Mouse (Mus musculus): Measurements from ENCODE around the gene Jarid2. TPM values are rescaled to one million over a fixed set of nuclear protein-coding genes. Genes with fewer than 3 reads are reported as not detected.
A peak's percentile ranks its signal among the peaks of the same experiment; 100 is the strongest.
"Not testable (repeated sequence)": the region's sequence is repeated elsewhere in the genome, so short reads cannot be mapped to it uniquely, and the experiment has no call there.

Jarid2 gene
- polyA plus RNA-seq, 1 experiment from 2014 or later = 27.0 TPM

DNA sequence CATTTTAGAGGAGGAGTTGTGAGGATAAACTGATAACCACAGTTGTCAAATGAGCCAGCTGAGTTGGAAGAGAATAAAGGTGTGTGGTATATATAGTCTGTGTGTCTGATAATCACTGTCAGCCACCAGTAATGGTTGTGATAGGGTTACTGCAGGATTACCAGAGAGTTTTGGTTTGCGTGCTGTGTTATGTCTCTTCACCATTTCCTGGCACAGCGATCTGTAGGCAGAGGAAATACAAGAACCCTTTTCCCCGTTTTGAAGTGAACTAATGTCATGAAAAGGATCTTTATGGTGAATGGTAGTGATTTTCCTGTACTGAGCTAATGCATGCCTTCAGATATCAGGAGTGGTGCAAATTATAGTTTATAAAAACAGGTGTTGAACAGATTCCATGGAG, 122.8 kb downstream of the Jarid2 start:
- WGBS = 55% methylated on average over 3 of the region's 3 CpGs
- ATAC-seq (ENCODE audit: insufficient number of reproducible peaks, low FRiP score, low TSS enrichment, low read depth) = no peak
- no peak overlapping the region for H3K9ac ChIP-seq
- H3K4me3 ChIP-seq (replicated peaks) = no peak overlapping the region
- no peaks in the 10 kb centered on the region for H3K9me3 ChIP-seq (replicated peaks)
- no peaks in the 10 kb centered on the region for H3K36me3 ChIP-seq
- no peaks in the 10 kb centered on the region for H3K27me3 ChIP-seq
- no peak overlapping the region for H3K27ac ChIP-seq (replicated peaks)
- H3K4me2 ChIP-seq (replicated peaks) = no peak overlapping the region
- no peaks in the 10 kb centered on the region for H3K4me1 ChIP-seq

DNA sequence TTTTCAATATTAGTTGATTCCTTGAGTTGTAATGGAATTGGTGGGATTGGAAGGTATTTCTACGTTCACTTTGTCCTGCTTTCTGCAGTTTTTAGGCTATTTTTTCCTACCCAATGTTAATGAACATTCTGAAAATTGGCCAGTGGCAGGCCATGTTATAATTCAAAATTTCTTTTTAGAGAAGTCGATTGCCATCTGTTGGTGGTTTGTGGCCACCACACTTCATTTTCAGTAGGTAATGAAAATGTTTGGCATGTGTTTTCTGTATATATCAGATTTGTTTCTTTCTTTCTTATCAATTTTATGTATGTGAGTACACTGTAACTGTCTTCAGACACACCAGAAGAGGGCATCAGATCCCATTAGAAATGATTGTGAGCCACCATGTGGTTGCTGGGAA, 136.3 kb downstream of the Jarid2 start:
- H3K9ac ChIP-seq = no peak overlapping the region
- no peak overlapping the region for H3K4me2 ChIP-seq (replicated peaks)
- no peaks in the 10 kb centered on the region for H3K9me3 ChIP-seq (replicated peaks)
- ATAC-seq (ENCODE audit: insufficient number of reproducible peaks, low FRiP score, low TSS enrichment, low read depth) = no peak
- H3K36me3 ChIP-seq = no peaks in the 10 kb centered on the region
- no peaks in the 10 kb centered on the region for H3K27me3 ChIP-seq
- 79% methylated on average over 2 of the region's 2 CpGs for WGBS
- H3K4me1 ChIP-seq = peaks cover 5% of the 10 kb centered on the region; the same call in 1 of the 2 replicates
- no peak overlapping the region for H3K27ac ChIP-seq (replicated peaks)
- no peak overlapping the region for H3K4me3 ChIP-seq (replicated peaks)

DNA sequence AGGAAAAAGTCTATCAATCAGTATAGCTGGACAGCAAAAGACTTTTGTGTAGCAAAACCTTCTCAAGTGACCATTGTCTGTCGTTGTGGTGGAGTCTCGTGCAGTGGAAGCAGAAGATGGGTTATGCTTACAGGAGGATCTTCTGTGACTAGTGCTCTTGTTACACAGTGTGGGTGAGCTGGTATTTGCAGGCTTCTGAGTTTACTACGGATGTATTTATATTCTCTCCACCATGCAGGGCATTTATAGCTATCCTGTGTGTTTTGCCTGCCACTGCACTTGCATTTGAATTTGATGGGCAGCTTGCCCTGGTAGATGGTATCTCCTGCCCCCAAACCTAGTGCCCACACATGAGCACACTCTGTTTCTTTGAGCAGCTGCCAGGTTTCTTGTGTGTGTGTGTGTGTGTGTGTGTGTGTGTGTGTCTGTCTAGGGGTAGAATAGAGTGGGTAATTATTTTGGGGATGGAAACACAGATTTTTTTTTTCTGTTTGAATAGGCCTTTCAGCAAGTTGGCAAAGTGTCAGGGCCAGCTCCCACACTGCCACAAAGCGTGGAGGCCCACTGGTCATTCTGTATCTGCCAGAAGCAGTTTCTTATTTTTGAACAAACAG, 138.9 kb downstream of the Jarid2 start:
- Histone ChIP-seq H3K9me3 (replicated peaks) (no peaks in the 10 kb centered on the region), H3K27ac (replicated peaks) (no peak overlapping the region), H3K4me2 (replicated peaks) (no peak overlapping the region), H3K36me3 (no peaks in the 10 kb centered on the region), H3K4me3 (replicated peaks) (no peak overlapping the region), H3K9ac (no peak overlapping the region), H3K4me1 (peaks cover 5% of the 10 kb centered on the region; the same call in 1 of the 2 replicates), H3K27me3 (no peaks in the 10 kb centered on the region)
- 51% methylated on average over 4 of the region's 4 CpGs for WGBS
- ATAC-seq (ENCODE audit: insufficient number of reproducible peaks, low FRiP score, low TSS enrichment, low read depth) = no peak

DNA sequence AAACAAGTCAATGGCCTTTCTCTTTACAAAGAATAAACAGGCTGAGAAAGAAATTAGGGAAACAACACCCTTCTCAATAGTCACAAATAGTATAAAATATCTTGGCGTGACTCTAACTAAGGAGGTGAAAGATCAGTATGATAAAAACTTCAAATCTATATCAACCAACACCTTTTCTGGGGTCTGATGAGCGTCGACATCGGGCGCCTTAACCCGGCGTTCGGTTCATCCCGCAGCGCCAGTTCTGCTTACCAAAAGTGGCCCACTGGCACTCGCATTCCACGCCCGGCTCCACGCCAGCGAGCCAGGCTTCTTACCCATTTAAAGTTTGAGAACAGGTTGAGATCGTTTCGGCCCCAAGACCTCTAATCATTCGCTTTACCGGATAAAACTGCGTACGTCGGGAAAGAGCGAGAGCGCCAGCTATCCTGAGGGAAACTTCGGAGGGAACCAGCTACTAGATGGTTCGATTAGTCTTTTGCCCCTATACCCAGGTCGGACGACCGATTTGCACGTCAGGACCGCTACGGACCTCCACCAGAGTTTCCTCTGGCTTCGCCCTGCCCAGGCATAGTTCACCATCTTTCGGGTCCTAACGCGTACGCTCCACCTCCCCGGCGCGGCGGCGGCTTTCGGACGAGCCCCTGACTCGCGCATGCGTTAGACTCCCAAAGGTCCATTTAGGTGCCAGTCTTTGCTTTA, 140.3 kb downstream of the Jarid2 start:
- not testable (repeated sequence) for H3K4me2 ChIP-seq (replicated peaks); H3K4me3 ChIP-seq (replicated peaks); H3K36me3 ChIP-seq; H3K9ac ChIP-seq; H3K27me3 ChIP-seq; H3K4me1 ChIP-seq; H3K9me3 ChIP-seq (replicated peaks); H3K27ac ChIP-seq (replicated peaks)
- peak; percentile 100 for ATAC-seq (ENCODE audit: insufficient number of reproducible peaks, low FRiP score, low TSS enrichment, low read depth)
- 72% methylated on average over 47 of the region's 47 CpGs for WGBS

DNA sequence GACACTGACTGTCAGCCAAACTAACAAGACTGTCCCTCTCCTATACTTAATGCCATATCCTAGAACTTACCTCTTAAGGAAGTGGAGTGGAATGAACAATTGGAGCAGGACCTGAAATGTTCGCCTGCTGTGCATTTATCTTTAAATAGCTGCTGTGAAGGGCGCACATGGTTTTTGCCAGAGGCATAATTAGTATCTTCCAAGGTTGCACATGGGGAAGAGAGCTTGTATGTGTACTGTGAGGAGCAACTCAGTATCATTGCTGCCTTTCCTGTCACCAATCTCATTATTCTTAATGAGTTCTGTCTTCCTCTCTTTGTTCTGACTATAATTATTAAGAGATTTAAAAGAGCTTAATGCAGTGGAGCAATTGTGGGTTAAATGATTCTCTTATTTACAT, 147.5 kb downstream of the Jarid2 start:
- H3K4me1 ChIP-seq = peaks cover 15% of the 10 kb centered on the region
- no peak overlapping the region for H3K27ac ChIP-seq (replicated peaks)
- ATAC-seq (ENCODE audit: insufficient number of reproducible peaks, low FRiP score, low TSS enrichment, low read depth) = no peak
- 0 out of 2 replicates have a peak, but pooled peaks cover 5% of the 10 kb centered on the region for H3K36me3 ChIP-seq
- WGBS = 55% methylated on average over 2 of the region's 2 CpGs
- no peak overlapping the region for H3K9ac ChIP-seq
- no peak overlapping the region for H3K4me3 ChIP-seq (replicated peaks)
- H3K4me2 ChIP-seq (replicated peaks) = no peak overlapping the region
- no peaks in the 10 kb centered on the region for H3K27me3 ChIP-seq
- H3K9me3 ChIP-seq (replicated peaks) = no peaks in the 10 kb centered on the region

DNA sequence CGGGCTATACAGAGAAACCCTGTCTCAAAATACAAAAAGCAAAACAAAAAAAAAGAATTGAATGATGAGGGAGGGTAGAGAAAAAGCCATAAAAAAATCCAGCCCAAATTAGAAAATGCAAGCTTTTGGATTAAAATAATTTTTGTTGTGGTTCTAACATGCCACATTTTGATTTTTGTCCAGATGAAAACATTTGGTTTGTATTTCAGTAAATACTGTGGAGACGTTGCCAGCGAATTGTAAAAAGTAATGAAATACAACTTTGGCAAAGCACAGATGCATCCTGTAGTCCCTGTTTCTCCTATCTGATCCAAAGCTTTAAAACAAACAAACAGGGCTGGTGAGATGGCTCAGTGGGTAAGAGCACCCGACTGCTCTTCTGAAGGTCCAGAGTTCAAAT, 151.7 kb downstream of the Jarid2 start:
- 39% methylated on average over 4 of the region's 4 CpGs for WGBS
- H3K27me3 ChIP-seq = no peaks in the 10 kb centered on the region
- H3K4me1 ChIP-seq = peaks cover 15% of the 10 kb centered on the region
- no peak overlapping the region for H3K4me3 ChIP-seq (replicated peaks)
- H3K9ac ChIP-seq = no peak overlapping the region
- no peaks in the 10 kb centered on the region for H3K9me3 ChIP-seq (replicated peaks)
- ATAC-seq (ENCODE audit: insufficient number of reproducible peaks, low FRiP score, low TSS enrichment, low read depth) = no peak
- H3K36me3 ChIP-seq = peaks cover 2% of the 10 kb centered on the region; the same call in 1 of the 2 replicates
- H3K27ac ChIP-seq (replicated peaks) = peak overlapping the region; percentile 60; the same call in 1 of the 2 replicates
- H3K4me2 ChIP-seq (replicated peaks) = no peak overlapping the region

DNA sequence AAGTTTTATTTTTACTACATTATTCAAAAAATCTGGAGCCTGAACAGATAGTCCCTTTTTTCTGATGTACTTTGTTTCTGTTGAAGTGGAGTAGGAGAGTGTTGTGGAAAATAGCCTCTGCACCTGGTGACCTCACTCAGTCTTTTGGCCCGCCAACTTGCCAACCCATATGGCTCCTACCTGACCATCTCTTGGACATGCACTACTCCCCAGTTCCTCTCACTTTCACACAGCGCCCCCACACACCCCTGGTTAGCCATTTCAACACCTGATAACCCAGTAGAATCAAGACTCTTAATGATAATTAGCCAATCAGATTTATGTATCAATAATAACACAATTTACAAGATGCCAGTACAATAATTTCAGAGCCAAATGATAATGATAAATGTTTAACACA, 156.9 kb downstream of the Jarid2 start:
- Histone ChIP-seq H3K27me3 (no peaks in the 10 kb centered on the region), H3K9ac (no peak overlapping the region), H3K4me2 (replicated peaks) (no peak overlapping the region), H3K27ac (replicated peaks) (no peak overlapping the region), H3K4me1 (no peaks in the 10 kb centered on the region), H3K9me3 (replicated peaks) (no peaks in the 10 kb centered on the region), H3K36me3 (peaks cover 2% of the 10 kb centered on the region; the same call in 1 of the 2 replicates), H3K4me3 (replicated peaks) (no peak overlapping the region)
- WGBS = 94% methylated on average over 2 of the region's 2 CpGs
- no peak for ATAC-seq (ENCODE audit: insufficient number of reproducible peaks, low FRiP score, low TSS enrichment, low read depth)

DNA sequence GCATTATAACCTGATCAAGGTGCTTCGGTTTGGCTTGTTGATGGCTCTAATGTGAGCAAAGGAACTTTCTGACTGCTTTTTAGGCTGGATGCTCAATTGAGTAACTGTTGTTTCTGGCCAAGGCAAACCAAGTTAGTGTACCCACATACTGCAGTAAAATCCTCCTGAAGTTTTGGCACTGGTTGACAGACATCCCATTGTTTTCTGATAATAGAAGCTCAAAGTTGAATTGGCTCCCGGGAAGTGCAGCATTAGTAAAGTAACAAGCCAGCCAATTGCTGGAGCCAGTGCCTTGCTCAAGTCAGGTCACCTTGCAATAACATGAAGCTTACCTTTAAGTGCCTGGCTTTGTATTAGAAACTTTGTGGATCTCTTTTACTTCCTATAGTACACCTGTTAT, 161.3 kb downstream of the Jarid2 start:
- no peaks in the 10 kb centered on the region for H3K9me3 ChIP-seq (replicated peaks)
- H3K4me3 ChIP-seq (replicated peaks) = no peak overlapping the region
- ATAC-seq (ENCODE audit: insufficient number of reproducible peaks, low FRiP score, low TSS enrichment, low read depth) = no peak
- H3K27ac ChIP-seq (replicated peaks) = no peak overlapping the region
- no peaks in the 10 kb centered on the region for H3K36me3 ChIP-seq
- H3K9ac ChIP-seq = no peak overlapping the region
- WGBS = 69% methylated on average over 2 of the region's 2 CpGs
- H3K4me1 ChIP-seq = no peaks in the 10 kb centered on the region
- no peak overlapping the region for H3K4me2 ChIP-seq (replicated peaks)
- no peaks in the 10 kb centered on the region for H3K27me3 ChIP-seq

DNA sequence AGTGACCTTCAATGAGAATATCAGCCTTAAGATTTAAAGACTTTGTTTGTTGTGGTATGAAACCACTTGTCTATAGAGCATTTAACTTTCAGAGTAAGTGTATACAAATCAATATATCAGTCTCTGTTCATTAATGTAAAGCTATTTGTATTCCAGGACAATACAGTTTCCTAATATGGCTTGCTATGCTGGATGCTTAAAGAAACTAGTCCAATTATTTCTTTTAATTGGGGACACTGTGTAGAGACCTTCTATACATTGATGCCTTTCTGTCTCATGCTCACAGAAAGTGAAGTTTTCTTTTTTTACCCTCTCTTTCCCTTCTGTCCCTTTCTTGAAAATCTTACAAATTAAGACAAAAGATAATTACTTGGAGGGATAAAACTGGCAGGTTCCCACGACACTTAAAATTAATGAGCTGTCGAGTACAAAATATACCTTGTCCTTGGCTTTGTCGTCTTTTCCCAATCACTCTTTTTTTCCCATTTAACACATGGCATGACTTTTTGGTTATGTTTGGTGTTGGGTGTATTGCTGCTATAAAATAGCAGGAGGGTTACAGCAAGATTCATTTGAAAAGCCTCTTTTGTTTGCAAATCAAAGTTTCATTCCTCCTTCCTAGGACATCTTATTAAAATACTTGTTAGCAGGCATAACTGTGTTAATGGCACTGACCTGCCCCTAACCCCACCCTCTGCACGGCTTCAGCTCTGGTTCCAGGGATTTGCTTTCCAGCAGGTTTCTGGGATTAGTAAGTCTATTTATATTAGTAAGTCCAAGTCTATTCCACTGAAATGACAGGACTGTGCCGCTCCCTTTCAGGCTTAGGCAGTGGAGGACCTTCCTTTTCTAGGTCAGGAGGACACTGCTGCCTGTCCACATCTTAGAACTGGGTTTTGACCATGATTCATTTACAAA, 162.8 kb downstream of the Jarid2 start:
- Histone ChIP-seq H3K4me1 (no peaks in the 10 kb centered on the region), H3K4me3 (replicated peaks) (no peak overlapping the region), H3K9ac (no peak overlapping the region), H3K9me3 (replicated peaks) (no peaks in the 10 kb centered on the region), H3K36me3 (peaks cover 9% of the 10 kb centered on the region), H3K4me2 (replicated peaks) (no peak overlapping the region), H3K27me3 (no peaks in the 10 kb centered on the region), H3K27ac (replicated peaks) (no peak overlapping the region)
- 68% methylated on average over 5 of the region's 5 CpGs for WGBS
- no peak for ATAC-seq (ENCODE audit: insufficient number of reproducible peaks, low FRiP score, low TSS enrichment, low read depth)

DNA sequence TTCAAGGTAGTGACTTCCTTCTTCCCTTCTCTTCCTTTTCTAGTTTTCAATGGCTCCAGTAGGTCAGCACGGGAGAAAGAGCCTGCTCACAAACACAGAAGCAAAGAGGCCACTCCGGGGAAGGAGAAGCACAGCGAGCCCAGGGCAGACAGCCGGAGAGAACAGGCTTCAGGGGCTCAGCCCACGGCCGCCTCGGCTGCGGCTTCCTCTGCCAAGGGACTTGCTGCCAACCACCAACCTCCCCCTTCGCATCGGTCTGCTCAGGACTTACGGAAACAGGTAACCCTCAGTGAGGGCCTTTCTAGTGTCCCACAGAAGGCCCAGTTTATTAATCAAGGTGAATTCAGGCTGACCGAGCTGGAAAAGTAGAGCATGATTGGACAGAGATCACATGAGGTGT, 166.9 kb downstream of the Jarid2 start:
- 90% methylated on average over 12 of the region's 12 CpGs for WGBS
- no peak overlapping the region for H3K27ac ChIP-seq (replicated peaks)
- H3K4me2 ChIP-seq (replicated peaks) = no peak overlapping the region
- H3K36me3 ChIP-seq = peaks cover 28% of the 10 kb centered on the region
- H3K4me3 ChIP-seq (replicated peaks) = no peak overlapping the region
- no peaks in the 10 kb centered on the region for H3K27me3 ChIP-seq
- H3K9ac ChIP-seq = no peak overlapping the region
- ATAC-seq (ENCODE audit: insufficient number of reproducible peaks, low FRiP score, low TSS enrichment, low read depth) = no peak
- no peaks in the 10 kb centered on the region for H3K9me3 ChIP-seq (replicated peaks)
- H3K4me1 ChIP-seq = no peaks in the 10 kb centered on the region

DNA sequence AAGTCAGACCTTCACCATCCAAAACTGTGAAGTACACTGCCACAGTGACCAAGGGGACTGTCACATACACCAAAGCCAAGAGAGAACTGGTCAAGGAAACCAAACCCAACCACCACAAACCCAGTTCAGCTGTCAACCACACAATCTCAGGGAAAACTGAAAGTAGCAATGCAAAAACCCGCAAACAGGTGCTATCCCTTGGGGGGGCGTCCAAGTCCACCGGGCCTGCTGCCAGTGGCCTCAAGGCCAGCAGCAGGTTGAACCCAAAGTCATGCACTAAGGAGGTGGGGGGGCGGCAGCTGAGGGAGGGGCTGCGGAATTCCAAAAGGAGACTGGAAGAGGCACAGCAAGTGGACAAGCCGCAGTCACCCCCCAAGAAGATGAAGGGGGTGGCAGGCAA, 173.0 kb downstream of the Jarid2 start:
- no peaks in the 10 kb centered on the region for H3K27me3 ChIP-seq
- no peaks in the 10 kb centered on the region for H3K9me3 ChIP-seq (replicated peaks)
- H3K9ac ChIP-seq = no peak overlapping the region
- no peak overlapping the region for H3K4me2 ChIP-seq (replicated peaks)
- no peak for ATAC-seq (ENCODE audit: insufficient number of reproducible peaks, low FRiP score, low TSS enrichment, low read depth)
- 90% methylated on average over 6 of the region's 6 CpGs for WGBS
- no peak overlapping the region for H3K4me3 ChIP-seq (replicated peaks)
- peaks cover 42% of the 10 kb centered on the region for H3K36me3 ChIP-seq
- peaks cover 10% of the 10 kb centered on the region for H3K4me1 ChIP-seq
- H3K27ac ChIP-seq (replicated peaks) = no peak overlapping the region

Measured in embryonic facial prominence, embryonic 15.5 days (tissue).